Mouse (Mus musculus) hindbrain, embryonic 15.5 days (tissue): ENCODE results near the gene Ifne. TPM values are rescaled to one million over a fixed set of nuclear protein-coding genes. Genes with fewer than 3 reads are reported as not detected.

ENCODE experiments used
- ATAC-seq: fragments of 200-750 bp; cut with Nextera tagmentation; 2 replicates; pipeline ENCODE4 v1.8.0; 2017; ENCODE audit warnings: low read depth, moderate number of reproducible peaks, moderate TSS enrichment; ENCODE audit not compliant: low FRiP score
- H3K27ac ChIP-seq: fragments of 300-500 bp; sonication (generic); replicated peaks from 2 replicates; pipeline ENCODE4 v1.5.1; 2015; ENCODE audit warnings: mild to moderate bottlenecking, inconsistent platforms
- H3K27me3 ChIP-seq: fragments of 300-500 bp; sonication (generic); 2 replicates; pipeline ENCODE4 v1.6.1; 2015; ENCODE audit warnings: control low read depth, inconsistent platforms
- H3K36me3 ChIP-seq: fragments of 300-500 bp; sonication (generic); 2 replicates; pipeline ENCODE4 v1.6.1; 2015; ENCODE audit warnings: control low read depth, inconsistent platforms
- H3K4me1 ChIP-seq: fragments of 300-500 bp; sonication (generic); replicated peaks from 2 replicates; pipeline ENCODE4 v1.6.1; 2015; ENCODE audit warnings: control low read depth, inconsistent platforms
- H3K4me2 ChIP-seq: fragments of 300-500 bp; sonication (generic); 2 replicates; pipeline ENCODE4 v1.6.1; 2015; ENCODE audit warnings: moderate library complexity, mild to moderate bottlenecking, inconsistent platforms
- H3K4me3 ChIP-seq: fragments of 300-500 bp; sonication (generic); 2 replicates; pipeline ENCODE4 v1.5.1; 2015; ENCODE audit warnings: mild to moderate bottlenecking, inconsistent platforms
- H3K9ac ChIP-seq: fragments of 300-500 bp; sonication (generic); 2 replicates; pipeline ENCODE4 v1.6.1; 2015; ENCODE audit warnings: inconsistent platforms
- H3K9me3 ChIP-seq: fragments of 300-500 bp; sonication (generic); 2 replicates; pipeline ENCODE4 v1.6.1; 2016; ENCODE audit warnings: control low read depth, inconsistent platforms
- WGBS: fragments of 180-500 bp; shearing (Covaris S2); methylation state at CpG from one replicate; pipeline ENCODE4 v1.1.7; 2015; 5-methylcytosine and 5-hydroxymethylcytosine counted together
- polyA plus RNA-seq: library from polyadenylated mRNA; unstranded; fragments of >200 nt; fragmentation: Nextera tagmentation; extraction: Ambion mirVana; gene quantifications from 2 replicates; pipeline ENCODE4 v1.2.1, GENCODE M21; 2015

Ifne gene
- polyA plus RNA-seq, 1 experiment from 2014 or later, result not detected

DNA sequence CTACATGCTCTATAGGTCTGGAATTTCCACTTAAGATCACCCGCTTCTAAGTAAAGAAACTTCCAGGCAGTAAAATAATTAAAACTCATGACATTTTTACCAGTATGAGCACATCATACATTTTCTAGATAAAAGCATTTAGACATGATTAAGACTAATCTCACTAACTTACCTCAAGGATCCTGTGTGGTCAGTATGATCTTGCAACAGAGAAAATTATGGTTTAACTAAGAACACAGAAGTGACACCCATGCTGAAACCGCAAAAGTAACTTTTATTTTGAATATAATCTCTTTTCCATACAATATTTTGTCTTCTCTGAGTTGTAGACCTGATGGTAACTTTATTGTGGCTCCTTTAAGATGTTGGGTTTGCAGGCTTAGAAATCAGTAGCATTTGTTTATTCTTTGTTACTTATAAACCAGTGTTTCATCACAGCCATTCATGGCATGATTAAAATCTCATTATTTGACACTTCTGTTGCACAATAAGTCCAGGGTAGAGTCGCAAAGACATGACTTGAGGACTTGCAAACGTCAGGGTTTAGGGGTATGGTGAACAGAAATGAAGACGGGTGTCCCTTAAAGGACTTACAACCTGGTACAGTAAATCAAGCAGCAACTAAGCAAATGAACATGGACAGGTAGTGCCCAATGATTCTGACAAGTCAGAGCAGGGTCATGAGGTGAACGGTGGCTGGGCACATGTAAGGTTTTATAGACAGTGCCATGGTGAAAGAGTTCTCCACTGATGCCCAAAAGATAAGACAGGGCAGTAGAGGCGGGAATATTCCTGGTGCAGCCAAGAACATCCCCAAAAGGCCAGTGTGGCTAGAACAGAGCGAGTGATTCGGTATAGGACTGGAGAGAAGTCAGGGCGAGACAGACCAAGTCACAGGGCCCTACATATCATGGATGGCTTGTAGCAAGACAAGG lies 29.9 kb upstream of the Ifne start:
- no peak overlapping the region for H3K27ac ChIP-seq
- H3K9me3 ChIP-seq, result no peaks in the 10 kb centered on the region
- ATAC-seq, result no peak
- no peak overlapping the region for H3K4me2 ChIP-seq
- no peak overlapping the region for H3K9ac ChIP-seq
- H3K27me3 ChIP-seq, result no peaks in the 10 kb centered on the region
- H3K4me3 ChIP-seq, result no peak overlapping the region
- 91% methylated on average over 10 of the region's 10 CpGs for WGBS
- no peaks in the 10 kb centered on the region for H3K36me3 ChIP-seq
- no peaks in the 10 kb centered on the region for H3K4me1 ChIP-seq

DNA sequence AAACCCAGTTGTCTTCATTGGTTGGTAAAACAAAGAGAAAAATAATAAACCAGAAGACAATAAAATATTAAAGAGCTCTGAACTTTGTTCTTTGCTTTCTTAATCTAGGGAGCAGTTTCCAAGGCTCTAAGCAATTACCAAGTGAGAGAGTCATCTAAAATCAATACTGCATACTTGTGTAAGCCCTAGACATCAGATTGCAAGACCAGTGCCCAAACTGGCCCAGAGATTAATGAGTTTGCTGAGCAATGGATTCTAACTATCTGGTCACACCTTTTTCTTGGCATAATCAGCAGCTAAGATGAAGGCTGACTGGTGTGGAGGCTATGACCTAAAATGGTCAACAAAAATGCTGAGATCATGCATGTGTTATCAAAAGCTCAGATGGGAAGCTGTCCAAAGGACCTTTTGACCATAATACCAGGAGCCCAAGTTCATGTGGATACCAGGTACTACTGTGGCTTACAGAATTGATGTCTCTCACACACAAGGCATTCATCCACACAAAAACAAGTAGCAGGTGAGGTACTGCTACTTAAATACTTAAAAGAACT lies 13.3 kb upstream of the Ifne start:
- Histone ChIP-seq H3K9ac (no peak overlapping the region), H3K27me3 (no peaks in the 10 kb centered on the region), H3K4me3 (no peak overlapping the region), H3K27ac (no peak overlapping the region), H3K36me3 (no peaks in the 10 kb centered on the region), H3K9me3 (no peaks in the 10 kb centered on the region), H3K4me1 (no peaks in the 10 kb centered on the region), H3K4me2 (no peak overlapping the region)
- ATAC-seq, result no peak

DNA sequence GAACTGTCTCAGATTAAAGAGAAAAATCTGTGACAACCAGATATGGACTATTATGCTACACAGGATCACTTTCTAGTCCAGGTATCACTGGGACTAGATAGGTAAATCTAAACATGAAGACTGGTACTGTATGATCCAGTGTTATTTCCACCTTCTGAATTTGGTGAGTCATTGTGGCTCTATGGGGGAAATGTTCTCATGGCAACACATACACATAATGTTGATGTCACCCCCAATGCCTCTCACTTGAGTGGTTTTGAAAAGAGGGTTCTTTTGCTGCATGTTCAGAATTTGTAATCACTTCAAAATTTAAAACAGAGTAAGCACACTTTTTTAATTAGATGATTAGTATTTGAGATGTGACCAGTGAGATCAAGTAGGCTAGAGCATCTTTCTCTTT lies 8.2 kb upstream of the Ifne start:
- no peaks in the 10 kb centered on the region for H3K4me1 ChIP-seq
- H3K27ac ChIP-seq, result no peak overlapping the region
- H3K9ac ChIP-seq, result no peak overlapping the region
- no peak for ATAC-seq
- no peaks in the 10 kb centered on the region for H3K9me3 ChIP-seq
- no peak overlapping the region for H3K4me2 ChIP-seq
- no peaks in the 10 kb centered on the region for H3K27me3 ChIP-seq
- no peaks in the 10 kb centered on the region for H3K36me3 ChIP-seq
- no peak overlapping the region for H3K4me3 ChIP-seq

- H3K4me3 ChIP-seq, result no peak overlapping the region
- 74% methylated on average over 4 of the region's 4 CpGs for WGBS
These were observed 1.2 kb downstream of the Ifne start for GRCm38 (mm10) chr4:88878772-88879171.

DNA sequence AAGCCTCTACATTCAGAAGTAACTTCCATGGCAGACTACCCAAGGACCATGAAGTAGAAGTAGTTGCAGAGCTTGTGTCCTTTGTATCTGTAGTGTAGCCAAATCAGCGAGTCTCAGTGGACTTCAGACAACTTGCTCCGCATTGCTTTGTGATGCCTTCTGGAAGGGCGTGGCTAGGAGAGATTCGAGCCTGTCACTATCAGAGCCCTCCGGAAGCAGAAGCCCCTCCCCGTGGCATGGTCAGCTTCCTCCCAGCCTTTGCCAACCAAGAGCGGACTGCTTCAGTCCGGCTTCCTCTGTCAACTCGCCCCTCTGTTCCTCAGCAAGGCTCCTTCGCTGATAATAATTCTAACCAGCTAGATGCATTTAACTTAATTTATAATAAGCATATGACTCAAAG lies 1.8 kb downstream of the Ifne start:
- no peak overlapping the region for H3K4me2 ChIP-seq
- H3K9me3 ChIP-seq, result no peaks in the 10 kb centered on the region
- no peaks in the 10 kb centered on the region for H3K4me1 ChIP-seq
- H3K27ac ChIP-seq, result no peak overlapping the region
- H3K9ac ChIP-seq, result no peak overlapping the region
- no peak for ATAC-seq
- H3K27me3 ChIP-seq, result no peaks in the 10 kb centered on the region
- WGBS, result 50% methylated on average over 10 of the region's 10 CpGs
- no peaks in the 10 kb centered on the region for H3K36me3 ChIP-seq
- H3K4me3 ChIP-seq, result no peak overlapping the region

More at GRCm38 (mm10) chr4:88878772-88879171, 1.2 kb downstream of the Ifne start:
- Histone ChIP-seq H3K27ac (no peak overlapping the region), H3K27me3 (no peaks in the 10 kb centered on the region), H3K4me1 (no peaks in the 10 kb centered on the region), H3K9ac (no peak overlapping the region), H3K9me3 (no peaks in the 10 kb centered on the region), H3K36me3 (no peaks in the 10 kb centered on the region), H3K4me2 (no peak overlapping the region)
- ATAC-seq, result no peak

- Histone ChIP-seq H3K27ac (no peak overlapping the region), H3K9ac (no peak overlapping the region), H3K4me1 (no peaks in the 10 kb centered on the region), H3K27me3 (no peaks in the 10 kb centered on the region), H3K9me3 (no peaks in the 10 kb centered on the region), H3K36me3 (no peaks in the 10 kb centered on the region), H3K4me3 (no peak overlapping the region), H3K4me2 (no peak overlapping the region)
- 83% methylated on average over 4 of the region's 4 CpGs for WGBS
- ATAC-seq, result no peak
These were observed 3.5 kb downstream of the Ifne start for GRCm38 (mm10) chr4:88876520-88876919.

DNA sequence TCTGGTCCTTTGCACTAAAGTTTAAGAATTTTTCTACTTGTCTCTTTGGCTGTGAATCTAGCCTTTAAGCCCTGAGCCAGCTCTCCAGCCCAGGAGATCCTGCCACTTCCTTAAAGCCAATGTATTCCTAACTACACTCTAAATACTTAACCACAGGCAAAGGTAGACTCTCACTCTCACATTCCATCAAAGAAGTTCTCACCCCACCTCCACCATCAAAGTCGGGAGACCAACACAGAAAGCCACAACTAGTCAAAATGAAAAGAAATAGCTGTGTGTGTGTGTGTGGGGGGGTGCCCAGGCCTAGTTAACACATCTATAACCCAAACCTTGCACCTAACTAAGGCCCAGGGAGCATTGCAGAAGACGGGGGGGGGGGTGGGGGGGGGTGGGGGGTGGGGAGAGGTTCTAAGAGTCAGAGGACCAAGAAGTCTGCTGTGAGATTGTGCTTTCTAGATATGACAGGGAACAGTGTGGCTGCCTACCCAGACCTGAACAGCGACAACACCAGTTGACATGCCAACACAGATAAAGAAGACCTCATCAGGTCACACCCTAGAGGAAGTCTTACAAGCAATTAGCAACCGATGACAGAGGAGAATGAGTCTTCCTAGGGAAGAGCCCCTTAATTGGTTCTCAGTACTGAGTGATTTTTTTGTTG lies 4.4 kb downstream of the Ifne start:
- ATAC-seq, result no peak
- H3K9ac ChIP-seq, result no peak overlapping the region
- no peak overlapping the region for H3K4me3 ChIP-seq
- no peaks in the 10 kb centered on the region for H3K9me3 ChIP-seq
- H3K4me1 ChIP-seq, result no peaks in the 10 kb centered on the region
- H3K27me3 ChIP-seq, result no peaks in the 10 kb centered on the region
- no peak overlapping the region for H3K27ac ChIP-seq
- H3K4me2 ChIP-seq, result no peak overlapping the region
- no peaks in the 10 kb centered on the region for H3K36me3 ChIP-seq
- 77% methylated on average over 4 of the region's 4 CpGs for WGBS

DNA sequence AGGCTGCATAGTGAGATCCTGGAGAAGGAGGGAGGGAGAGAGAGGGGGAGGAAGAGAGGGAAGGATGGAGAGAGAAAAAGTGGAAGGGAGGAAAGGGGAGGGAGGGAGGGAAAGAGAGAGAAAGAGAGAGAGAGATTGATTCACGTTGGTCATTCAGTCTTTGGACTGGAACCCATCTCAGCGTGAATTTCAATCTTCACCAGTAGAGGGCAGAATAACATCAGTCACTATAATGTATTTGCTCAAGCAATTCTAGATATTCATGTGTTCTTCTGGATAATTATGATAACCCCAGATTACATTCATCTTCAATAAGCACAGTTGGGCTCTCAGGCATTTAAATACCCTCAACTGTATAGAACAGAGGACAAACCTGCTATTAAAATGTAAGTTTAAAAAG lies 7.3 kb downstream of the Ifne start:
- WGBS, result 0% methylated on average over 2 of the region's 2 CpGs
- Histone ChIP-seq H3K4me3 (no peak overlapping the region), H3K4me1 (peaks cover 4% of the 10 kb centered on the region)

GRCm38 (mm10) chr4:88867926-88868911 lies 11.8 kb downstream of the Ifne start:
- Histone ChIP-seq H3K27me3 (peaks cover 17% of the 10 kb centered on the region), H3K4me1 (peaks cover 7% of the 10 kb centered on the region), H3K36me3 (no peaks in the 10 kb centered on the region), H3K4me2 (peak overlapping the region; percentile 99), H3K27ac (0 out of 2 replicates have a peak overlapping the region, but pooled peaks have one; percentile 38), H3K9me3 (no peaks in the 10 kb centered on the region), H3K9ac (peak overlapping the region; percentile 54; the same call in 1 of the 2 replicates), H3K4me3 (peak overlapping the region; percentile 53)
- ATAC-seq, result peak; percentile 75
- 7% methylated on average over 30 of the region's 31 CpGs for WGBS

More for the DNA sequence above, 7.3 kb downstream of the Ifne start:
- no peak overlapping the region for H3K4me2 ChIP-seq
- H3K27ac ChIP-seq, result no peak overlapping the region
- no peak overlapping the region for H3K9ac ChIP-seq
- no peaks in the 10 kb centered on the region for H3K27me3 ChIP-seq
- H3K9me3 ChIP-seq, result no peaks in the 10 kb centered on the region
- no peaks in the 10 kb centered on the region for H3K36me3 ChIP-seq
- ATAC-seq, result no peak

GRCm38 (mm10) chr4:88867366-88867925 lies 12.6 kb downstream of the Ifne start:
- Histone ChIP-seq H3K9ac (peak overlapping the region; percentile 54; the same call in 1 of the 2 replicates), H3K9me3 (no peaks in the 10 kb centered on the region), H3K4me2 (peak overlapping the region; percentile 99), H3K36me3 (no peaks in the 10 kb centered on the region), H3K4me3 (peak overlapping the region; percentile 53), H3K4me1 (peaks cover 7% of the 10 kb centered on the region), H3K27ac (no peak overlapping the region), H3K27me3 (peaks cover 17% of the 10 kb centered on the region)
- ATAC-seq, result peak; percentile 68
- WGBS, result under 1% methylated on average over 8 of the region's 8 CpGs

- no peak overlapping the region for H3K9ac ChIP-seq
- 63% methylated on average over 6 of the region's 6 CpGs for WGBS
- no peak overlapping the region for H3K4me2 ChIP-seq
These were observed 14.9 kb downstream of the Ifne start for GRCm38 (mm10) chr4:88865011-88865569.

More at GRCm38 (mm10) chr4:88865011-88865569, 14.9 kb downstream of the Ifne start:
- Histone ChIP-seq H3K36me3 (no peaks in the 10 kb centered on the region), H3K4me1 (peaks cover 7% of the 10 kb centered on the region), H3K27ac (no peak overlapping the region), H3K4me3 (no peak overlapping the region), H3K9me3 (no peaks in the 10 kb centered on the region), H3K27me3 (peaks cover 17% of the 10 kb centered on the region)
- no peak for ATAC-seq
